Comparison of ENCODE assay signal across 23 mouse cellular contexts in the genomic region with DNA sequence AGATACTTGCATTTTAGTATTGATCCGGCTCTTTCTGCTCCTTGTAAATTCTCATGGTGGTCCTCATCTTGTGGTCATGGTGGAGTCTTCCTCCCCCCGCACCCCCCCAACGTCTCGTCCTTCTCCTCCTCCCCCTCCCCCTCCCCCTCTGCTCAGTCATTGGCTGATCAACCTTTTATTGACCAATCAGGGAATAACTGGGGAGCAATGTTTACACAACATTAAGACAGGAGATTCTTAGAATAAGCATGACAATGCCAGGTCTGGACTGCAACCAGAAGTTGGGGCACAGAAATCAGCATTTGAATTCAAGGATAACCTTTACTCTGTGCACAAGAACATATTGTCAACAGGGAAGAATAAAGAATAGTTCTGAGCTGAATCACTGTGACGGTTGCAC.
DNase-seq lines count a peak whose midpoint lies in the region; ATAC-seq and TF ChIP-seq lines count a peak whose summit lies in the region.
"Had no signal": no experiment of that assay in that cellular context is flagged by ENCODE, and none has a peak within 500 bp of the region (broad histone marks: within the 10 kb centered on the region; RNA-seq: fewer than 3 reads in every experiment).

No protein-coding gene starts in this region.

- no peak for ATAC-seq in kidney, embryonic 15.5 days (replicated peaks; ENCODE audit: low FRiP score)
- ATAC-seq in monocyte, adult 5-6 weeks (replicated peaks; ENCODE audit: insufficient number of reproducible peaks, low FRiP score, low TSS enrichment, poor library complexity, severe bottlenecking), result no peak
- ATAC-seq: forebrain, embryonic 15.5 days; intestine, embryonic 15.5 days; Patski had no signal

- no peak for TF ChIP-seq RAD21 in CH12.LX (IDR thresholded peaks at IDR 0.05; ENCODE audit: low read depth, low read length)

- WGBS in kidney, embryonic 15.5 days, result 44% methylated on average over 5 of the region's 5 CpGs
- WGBS in embryonic facial prominence, embryonic 10.5 days, result 55% methylated on average over 5 of the region's 5 CpGs

- H3K4me2 ChIP-seq in kidney, embryonic 15.5 days, result 0 out of 2 replicates have a peak overlapping the region, but pooled peaks have one; percentile 10
- peak overlapping the region; percentile 72 for H3K4me2 ChIP-seq in CH12.LX (ENCODE audit: insufficient read depth, low read depth, poor library complexity, severe bottlenecking)
- H3K4me2 ChIP-seq: embryonic facial prominence, embryonic 15.5 days; forebrain, embryonic 15.5 days; heart, embryonic 11.5 days; hindbrain, embryonic 14.5 days; intestine, embryonic 15.5 days had no signal

- dilution Hi-C loops in CH12.LX (cut with MboI; ENCODE audit: extremely low pct_ligation_motif_present, extremely low pct_unique_long_range_greater_than_20kb, low sequenced_read_pairs), result no loop called here

- H3K9me3 ChIP-seq in kidney, embryonic 15.5 days (replicated peaks), result no peaks in the 10 kb centered on the region
- peaks cover 8% of the 10 kb centered on the region for H3K9me3 ChIP-seq in CH12.LX (replicated peaks; ENCODE audit: low read length)
- H3K9me3 ChIP-seq in ES-E14 (ENCODE audit: control insufficient read depth, insufficient read depth, low read depth, low read length), result no peaks in the 10 kb centered on the region
- H3K9me3 ChIP-seq in embryonic facial prominence, embryonic 10.5 days, result no peaks in the 10 kb centered on the region; the same call in 1 of the 2 replicates
- H3K9me3 ChIP-seq: embryonic facial prominence, embryonic 15.5 days; forebrain, embryonic 10.5 days; forebrain, embryonic 15.5 days; heart, embryonic 15.5 days; intestine, embryonic 15.5 days had no signal

- DNase-seq in kidney, postnatal 4 days, result no peak
- DNase-seq in CH12.LX (ENCODE audit: extremely low read depth), result peak; percentile 51
- DNase-seq in ES-E14 (ENCODE audit: low read depth, low spot score), result no peak
- DNase-seq in embryonic facial prominence, embryonic 10.5 days (ENCODE audit: low spot score), result peak; percentile 5
- no peak for DNase-seq in liver
- no peak for DNase-seq in T-cell, adult 2 months (ENCODE audit: low spot score)
- DNase-seq: adrenal gland, postnatal 14 days; cerebellum, adult 18-20 months; cerebellum, postnatal 10 days; gastrocnemius, postnatal 36 days; heart, postnatal 14 days; kidney, adult 18-20 months had no signal

- TF ChIP-seq CTCF in CH12.LX (conservative IDR thresholded peaks at IDR 0.05 in 1 of 2, IDR thresholded peaks at IDR 0.05 in 1 of 2; ENCODE audit: low read depth in 2 of 2, low read length in 2 of 2), result no peak

- H3K36me3 ChIP-seq in kidney, embryonic 15.5 days, result no peaks in the 10 kb centered on the region
- H3K36me3 ChIP-seq in CH12.LX (replicated peaks in 1 of 2; ENCODE audit: control insufficient read depth in 1 of 2, insufficient read depth in 1 of 2, low read length in 1 of 2), result peaks cover 5 to 22% of the 10 kb centered on the region in 2 experiments
- peaks cover 2% of the 10 kb centered on the region; the same call in 1 of the 2 replicates for H3K36me3 ChIP-seq in ES-E14 (ENCODE audit: control insufficient read depth, insufficient read depth, low read length, poor library complexity, severe bottlenecking)
- H3K36me3 ChIP-seq in embryonic facial prominence, embryonic 10.5 days (replicated peaks), result no peaks in the 10 kb centered on the region
- H3K36me3 ChIP-seq: embryonic facial prominence, embryonic 15.5 days; forebrain, embryonic 10.5 days; forebrain, embryonic 15.5 days; heart, embryonic 15.5 days; intestine, embryonic 15.5 days had no signal

- no peak for TF ChIP-seq POLR2A in CH12.LX (IDR thresholded peaks at IDR 0.05; ENCODE audit: low read depth, low read length)

- H3K4me1 ChIP-seq in kidney, embryonic 15.5 days, result no peaks in the 10 kb centered on the region
- H3K4me1 ChIP-seq in CH12.LX (ENCODE audit: control insufficient read depth in 1 of 2, insufficient read depth in 2 of 2) (peaks cover 7 to 45% of the 10 kb centered on the region in 2 experiments), ES-E14 (ENCODE audit: control insufficient read depth in 2 of 2, insufficient read depth in 2 of 2, low read length in 2 of 2, poor library complexity in 1 of 2) (peaks cover 6 to 9% of the 10 kb centered on the region in 2 experiments)
- H3K4me1 ChIP-seq in embryonic facial prominence, embryonic 10.5 days, result no peaks in the 10 kb centered on the region
- H3K4me1 ChIP-seq: forebrain, embryonic 10.5 days; intestine, embryonic 15.5 days had no signal

- H3K27ac ChIP-seq in kidney, embryonic 15.5 days, result no peak overlapping the region
- H3K27ac ChIP-seq in CH12.LX (ENCODE audit: insufficient read depth, low read depth), result peak overlapping the region; percentile 56; the same call in 1 of the 2 replicates
- peak overlapping the region; percentile 45; the same call in 1 of the 2 replicates for H3K27ac ChIP-seq in ES-E14 (ENCODE audit: insufficient read depth, low read depth, low read length, poor library complexity, severe bottlenecking)
- H3K27ac ChIP-seq in embryonic facial prominence, embryonic 10.5 days (replicated peaks), result no peak overlapping the region
- H3K27ac ChIP-seq: embryonic facial prominence, embryonic 15.5 days; forebrain, embryonic 10.5 days; forebrain, embryonic 15.5 days; heart, embryonic 15.5 days; hindbrain, embryonic 14.5 days; intestine, embryonic 15.5 days had no signal

- H3K4me3 ChIP-seq in kidney, embryonic 15.5 days (replicated peaks), result no peak overlapping the region
- peak overlapping the region; percentile 51 to 73 (median 63) for H3K4me3 ChIP-seq in CH12.LX (replicated peaks in 1 of 3; ENCODE audit: low read depth in 2 of 3, low read length in 2 of 3, poor library complexity in 1 of 3)
- H3K4me3 ChIP-seq in ES-E14 (ENCODE audit: insufficient read depth in 1 of 2, low read depth in 1 of 2, low read length in 2 of 2, poor library complexity in 1 of 2, severe bottlenecking in 1 of 2), result peak overlapping the region; percentile 32 to 83
- no peak overlapping the region for H3K4me3 ChIP-seq in embryonic facial prominence, embryonic 10.5 days
- H3K4me3 ChIP-seq: embryonic facial prominence, embryonic 15.5 days; erythroblast, embryonic 14.5 days; forebrain, embryonic 10.5 days; forebrain, embryonic 15.5 days; heart, embryonic 15.5 days; intestine, embryonic 15.5 days had no signal

- in situ Hi-C loops in CH12.LX (cut with MboI; ENCODE audit: low pct_ligation_motif_present, low pct_unique_long_range_greater_than_20kb, low sequenced_read_pairs), result no loop called here
- in situ Hi-C loops in ES-E14 (cut with MboI; ENCODE audit: low sequenced_read_pairs in 2 of 2, unreplicated experiment in 2 of 2), result no loop called here

- no peaks in the 10 kb centered on the region for H3K79me2 ChIP-seq in CH12.LX (replicated peaks; ENCODE audit: control insufficient read depth, extremely low read depth, insufficient read depth, poor library complexity, severe bottlenecking)

- no peak overlapping the region for H3K9ac ChIP-seq in kidney, embryonic 15.5 days
- peak overlapping the region; percentile 88 for H3K9ac ChIP-seq in CH12.LX (ENCODE audit: insufficient read depth, low read depth)
- no peak overlapping the region for H3K9ac ChIP-seq in ES-E14 (ENCODE audit: insufficient read depth, low read depth, low read length, poor library complexity, severe bottlenecking)
- H3K9ac ChIP-seq: embryonic facial prominence, embryonic 15.5 days; forebrain, embryonic 15.5 days; heart, embryonic 15.5 days; hindbrain, embryonic 14.5 days; intestine, embryonic 15.5 days had no signal

- TF ChIP-seq EP300 in CH12.LX (IDR thresholded peaks at IDR 0.05; ENCODE audit: low read length), result no peak

- no peaks in the 10 kb centered on the region for H3K27me3 ChIP-seq in kidney, embryonic 15.5 days
- H3K27me3 ChIP-seq in CH12.LX (replicated peaks), result no peaks in the 10 kb centered on the region
- H3K27me3 ChIP-seq in embryonic facial prominence, embryonic 10.5 days (replicated peaks; ENCODE audit: low read depth, poor library complexity, severe bottlenecking), result no peaks in the 10 kb centered on the region
- H3K27me3 ChIP-seq: embryonic facial prominence, embryonic 15.5 days; forebrain, embryonic 15.5 days; heart, embryonic 15.5 days; intestine, embryonic 15.5 days had no signal

TF ChIP-seq in CH12.LX, 34 proteins besides CTCF, POLR2A, EP300 and RAD21 (continues in another document):
- TF ChIP-seq SIN3A (IDR thresholded peaks at IDR 0.05; ENCODE audit: low read length), result peak; percentile 35; the same call in 1 of the 2 replicates
- TF ChIP-seq MAFK (IDR thresholded peaks at IDR 0.05; ENCODE audit: insufficient replicate concordance, low read length), result no peak
- no peak for TF ChIP-seq RCOR1 (conservative IDR thresholded peaks at IDR 0.05; ENCODE audit: low read depth, low read length)
- peak; percentile 12; the same call in 1 of the 2 replicates for TF ChIP-seq MXI1 (IDR thresholded peaks at IDR 0.05; ENCODE audit: low read depth, low read length)
- TF ChIP-seq NELFE (IDR thresholded peaks at IDR 0.05; ENCODE audit: low read depth, low read length), result no peak
- no peak for TF ChIP-seq POLR2AphosphoS2 (IDR thresholded peaks at IDR 0.05; ENCODE audit: low read depth, low read length)
- TF ChIP-seq PAX5 (IDR thresholded peaks at IDR 0.05; ENCODE audit: low read length), result no peak
- TF ChIP-seq E2F4 (IDR thresholded peaks at IDR 0.05; ENCODE audit: insufficient replicate concordance, low read depth, low read length), result no peak
- TF ChIP-seq CHD2 (IDR thresholded peaks at IDR 0.05; ENCODE audit: low read length), result peak; percentile 69; the same call in 1 of the 2 replicates
- TF ChIP-seq IRF4 (IDR thresholded peaks at IDR 0.05; ENCODE audit: low read depth, low read length), result no peak
- no peak for TF ChIP-seq TCF12 (IDR thresholded peaks at IDR 0.05; ENCODE audit: low read depth, low read length)

TF ChIP-seq in ES-E14, 5 proteins besides CTCF, POLR2A, EP300 and RAD21:
- TF ChIP-seq CHD2 (IDR thresholded peaks at IDR 0.05; ENCODE audit: low read depth, low read length) (peak; percentile 23; the same call in 1 of the 2 replicates), MAFK (IDR thresholded peaks at IDR 0.05; ENCODE audit: insufficient read depth, low read depth, low read length) (peak; percentile 43), HCFC1 (IDR thresholded peaks at IDR 0.05; ENCODE audit: borderline replicate concordance, insufficient read depth, low read length) (no peak), ZNF384 (IDR thresholded peaks at IDR 0.05; ENCODE audit: low read depth, low read length) (no peak)

Comparison
In these comparisons a context has a peak if more than half of its experiments do, and no peak if none do; other contexts are left out.
1. H3K27ac ChIP-seq: peak in CH12.LX (single experiment) and ES-E14 (single experiment); none in kidney, embryonic 15.5 days (single experiment) and embryonic facial prominence, embryonic 10.5 days (single experiment).
2. H3K4me3 ChIP-seq: peak in CH12.LX (3 of 3) and ES-E14 (2 of 2); none in kidney, embryonic 15.5 days (single experiment) and embryonic facial prominence, embryonic 10.5 days (single experiment).
3. DNase-seq: peak in CH12.LX (single experiment) and embryonic facial prominence, embryonic 10.5 days (single experiment); none in kidney, postnatal 4 days (0 of 2), ES-E14 (single experiment), liver (single experiment) and T-cell, adult 2 months (single experiment).